Mouse (Mus musculus) olfactory bulb, adult 2 months (tissue): ENCODE measurements around the gene Paqr8.

Experiments
- CTCF ChIP-seq: fragments of 200-500 bp; IDR thresholded peaks from 2 replicates; pipeline ENCODE4 v1.5.1; 2012; ENCODE audit warnings: low read depth, mild to moderate bottlenecking, low read length, moderate library complexity; ENCODE audit not compliant: insufficient read depth
- POLR2A ChIP-seq: fragments of 200-500 bp; IDR thresholded peaks from 2 replicates; pipeline ENCODE4 v1.6.1; 2012; ENCODE audit warnings: mild to moderate bottlenecking, low read depth, low read length, moderate library complexity; ENCODE audit not compliant: insufficient read depth

GRCm38 (mm10) chr1:20879361-20879760 lies 11.0 kb upstream of the Paqr8 start:
- no peak for TF ChIP-seq CTCF
- TF ChIP-seq POLR2A, result no peak
